Mouse (Mus musculus) megakaryocyte, adult 5-6 weeks (primary cell): ENCODE results near the gene Tmed2. TPM values are rescaled to one million over a fixed set of nuclear protein-coding genes. Genes with fewer than 3 reads are reported as not detected.
"Not testable (repeated sequence)": the region's sequence is repeated elsewhere in the genome, so short reads cannot be mapped to it uniquely, and the experiment has no call there.

Experiments used
- ATAC-seq: 2 replicates; pipeline ENCODE4 v1.8.0; 2016; ENCODE audit warnings: mild to moderate bottlenecking, inconsistent platforms; ENCODE audit not compliant: poor library complexity, severe bottlenecking
- total RNA-seq, 2 experiments: library from RNA; stranded (forward) in 1 of 2; stranded (reverse) in 1 of 2; fragments of 153-499, 151-499 nt in 1 of 2; fragments of 221-1000, 200-1000 nt in 1 of 2; gene quantifications; 2 replicates each; pipeline versions ENCODE4 v1.2.3 to v1.2.4; 2015 to 2017

Tmed2 gene
- total RNA-seq, 2 experiments from 2014 or later, result 561 to 974 TPM

- no peak for ATAC-seq
Observed at GRCm38 (mm10) chr5:124524943-124525342, 15.6 kb upstream of the Tmed2 start.

- no peak for ATAC-seq
Observed at GRCm38 (mm10) chr5:124528351-124528750, 12.1 kb upstream of the Tmed2 start.

GRCm38 (mm10) chr5:124528791-124529190, 11.7 kb upstream of the Tmed2 start:
- no peak for ATAC-seq

- ATAC-seq, result no peak
Observed at GRCm38 (mm10) chr5:124529191-124529651, 11.3 kb upstream of the Tmed2 start.

GRCm38 (mm10) chr5:124529697-124530096, 10.8 kb upstream of the Tmed2 start:
- peak; percentile 60 for ATAC-seq

GRCm38 (mm10) chr5:124530655-124531582, 9.6 kb upstream of the Tmed2 start, which contains the start of gene Rilpl1:
Rilpl1 (minus strand) TSS chr5:124531391.
- peak; percentile 56 for ATAC-seq

GRCm38 (mm10) chr5:124531583-124531930, 8.9 kb upstream of the Tmed2 start:
- no peak for ATAC-seq

GRCm38 (mm10) chr5:124532451-124532850, 8.0 kb upstream of the Tmed2 start:
- no peak for ATAC-seq

GRCm38 (mm10) chr5:124535016-124535415, 5.5 kb upstream of the Tmed2 start:
- ATAC-seq, result no peak

- peak; percentile 43 for ATAC-seq
Observed at GRCm38 (mm10) chr5:124536776-124537175, 3.7 kb upstream of the Tmed2 start.

GRCm38 (mm10) chr5:124538813-124539792, 1.4 kb upstream of the Tmed2 start:
- ATAC-seq, result peak; percentile 34

- no peak for ATAC-seq
Observed at GRCm38 (mm10) chr5:124539905-124540304, 590 bp upstream of the Tmed2 start.

- peak; percentile 36 for ATAC-seq
Observed at GRCm38 (mm10) chr5:124540905-124541601, 558 bp downstream of the Tmed2 start.

GRCm38 (mm10) chr5:124541602-124541973, 1.1 kb downstream of the Tmed2 start:
- ATAC-seq, result no peak

- not testable (repeated sequence) for ATAC-seq
Observed at GRCm38 (mm10) chr5:124550737-124551136, 10.2 kb downstream of the Tmed2 start.

- ATAC-seq, result not testable (repeated sequence)
Observed at GRCm38 (mm10) chr5:124551349-124552093, 11.0 kb downstream of the Tmed2 start.

GRCm38 (mm10) chr5:124552094-124552472, 11.6 kb downstream of the Tmed2 start:
- ATAC-seq, result no peak

- ATAC-seq, result peak; percentile 98
Observed at GRCm38 (mm10) chr5:124552558-124553307, 12.2 kb downstream of the Tmed2 start, which contains the start of gene Ddx55. Ddx55 (plus strand) TSS chr5:124552864.

GRCm38 (mm10) chr5:124553607-124554006, 13.1 kb downstream of the Tmed2 start:
- no peak for ATAC-seq
